37 mouse cellular contexts compared by ENCODE assay signal in genomic region chr15:101492718-101493117, GRCm38 (mm10). TPM values are rescaled to one million over a fixed set of nuclear protein-coding genes. Genes with fewer than 3 reads are reported as not detected.
"Had no signal": no experiment of that assay in that cellular context is flagged by ENCODE, and none has a peak within 500 bp of the region (broad histone marks: within the 10 kb centered on the region; RNA-seq: fewer than 3 reads in every experiment).

No protein-coding gene starts in this region.

- DNase-seq: gastrocnemius, postnatal 14 days; gastrocnemius, postnatal 36 days; heart, adult 2 months; heart, postnatal 14 days; heart, postnatal 36 days; kidney, adult 18-20 months; kidney, adult 8-10 months; kidney, postnatal 10 days; kidney, postnatal 25 days; kidney, postnatal 4 days; liver had no signal

- H3K4me3 ChIP-seq: heart, adult 2 months; heart, embryonic 13.5 days; heart, embryonic 15.5 days; hindbrain, embryonic 13.5 days; hindbrain, embryonic 15.5 days; layer of hippocampus, adult 2 months; left cerebral cortex, adult 2 months; limb, embryonic 10.5 days; limb, embryonic 12.5 days had no signal

- H3K27ac ChIP-seq: heart, adult 2 months; heart, embryonic 13.5 days; heart, embryonic 15.5 days; hindbrain, embryonic 13.5 days; hindbrain, embryonic 15.5 days; hindbrain, postnatal 0 days; layer of hippocampus, adult 2 months; left cerebral cortex, adult 2 months; limb, embryonic 10.5 days; limb, embryonic 12.5 days had no signal

- H3K27me3 ChIP-seq: hindbrain, embryonic 13.5 days; hindbrain, embryonic 15.5 days had no signal

- H3K36me3 ChIP-seq: heart, embryonic 13.5 days; heart, embryonic 15.5 days; hindbrain, embryonic 13.5 days; hindbrain, embryonic 15.5 days; limb, embryonic 10.5 days; limb, embryonic 12.5 days had no signal

- H3K4me1 ChIP-seq: hindbrain, embryonic 13.5 days; hindbrain, embryonic 15.5 days had no signal

- ATAC-seq: hindbrain, postnatal 0 days; intestine, postnatal 0 days had no signal

- H3K9me3 ChIP-seq: heart, embryonic 13.5 days; heart, embryonic 15.5 days; hindbrain, embryonic 13.5 days; hindbrain, embryonic 15.5 days; limb, embryonic 10.5 days; limb, embryonic 12.5 days had no signal

- H3K9ac ChIP-seq: heart, embryonic 13.5 days; heart, embryonic 15.5 days; hindbrain, embryonic 13.5 days; hindbrain, embryonic 15.5 days; limb, embryonic 12.5 days had no signal

- H3K4me2 ChIP-seq: heart, embryonic 11.5 days; heart, embryonic 13.5 days; heart, embryonic 15.5 days; hindbrain, embryonic 13.5 days; hindbrain, embryonic 15.5 days; limb, embryonic 12.5 days; liver, embryonic 11.5 days had no signal

RNA-seq across cellular contexts. Expression of gene Krt83, which starts 1.4 kb away (rescaled TPM):
- total RNA-seq: gastrocnemius, adult 18-20 months; gastrocnemius, adult 8-10 months; gastrocnemius, postnatal 36 days; heart, adult 2 months; heart, postnatal 14 days; heart, postnatal 36 days; hematopoietic stem cell, adult 5-6 weeks; hindbrain, postnatal 0 days; layer of hippocampus, adult 2 months; layer of hippocampus, postnatal 10 days; layer of hippocampus, postnatal 25 days; left cerebral cortex, adult 2 months; left cerebral cortex, postnatal 14 days; left cerebral cortex, postnatal 36 days had no signal
- polyA plus RNA-seq: gonadal fat pad, adult 2 months; heart, adult 2 months; heart, embryonic 11.5 days; heart, embryonic 13.5 days; heart, embryonic 15.5 days; heart, postnatal 0 days; hindbrain, embryonic 11.5 days; hindbrain, embryonic 13.5 days; hindbrain, embryonic 15.5 days; hindbrain, postnatal 0 days; intestine, embryonic 14.5 days; intestine, postnatal 0 days; kidney, embryonic 14.5 days; kidney, embryonic 16.5 days; limb, embryonic 10.5 days; limb, embryonic 12.5 days; liver, embryonic 11.5 days had no signal

RNA-seq across cellular contexts. Expression of gene Krt86, which starts 19.4 kb away (rescaled TPM):
- total RNA-seq: gastrocnemius, adult 18-20 months; gastrocnemius, adult 8-10 months; gastrocnemius, postnatal 14 days; gastrocnemius, postnatal 36 days; heart, adult 2 months; heart, postnatal 14 days; heart, postnatal 36 days; hematopoietic stem cell, adult 5-6 weeks; layer of hippocampus, adult 2 months; layer of hippocampus, postnatal 25 days; left cerebral cortex, adult 2 months; left cerebral cortex, postnatal 14 days; left cerebral cortex, postnatal 36 days had no signal
- polyA plus RNA-seq: gonadal fat pad, adult 2 months; heart, adult 2 months; heart, embryonic 11.5 days; heart, embryonic 13.5 days; heart, embryonic 15.5 days; heart, postnatal 0 days; hindbrain, embryonic 11.5 days; hindbrain, embryonic 13.5 days; intestine, postnatal 0 days; kidney, embryonic 14.5 days; kidney, embryonic 16.5 days; limb, embryonic 10.5 days; limb, embryonic 12.5 days; liver, embryonic 11.5 days had no signal

RNA-seq across cellular contexts. Expression of gene Gm49425, which starts 24.3 kb away (rescaled TPM):
- total RNA-seq: gastrocnemius, adult 18-20 months; gastrocnemius, adult 8-10 months; gastrocnemius, postnatal 14 days; gastrocnemius, postnatal 36 days; heart, adult 2 months; heart, postnatal 14 days; heart, postnatal 36 days; hematopoietic stem cell, adult 5-6 weeks; hindbrain, postnatal 0 days; layer of hippocampus, adult 2 months; layer of hippocampus, postnatal 10 days; layer of hippocampus, postnatal 25 days; left cerebral cortex, adult 2 months; left cerebral cortex, postnatal 14 days; left cerebral cortex, postnatal 36 days had no signal
- polyA plus RNA-seq: gonadal fat pad, adult 2 months; heart, adult 2 months; heart, embryonic 11.5 days; heart, embryonic 13.5 days; heart, embryonic 15.5 days; heart, postnatal 0 days; hindbrain, embryonic 11.5 days; hindbrain, embryonic 13.5 days; hindbrain, embryonic 15.5 days; hindbrain, postnatal 0 days; intestine, embryonic 14.5 days; intestine, postnatal 0 days; kidney, embryonic 14.5 days; kidney, embryonic 16.5 days; limb, embryonic 10.5 days; limb, embryonic 12.5 days; liver, embryonic 11.5 days had no signal

RNA-seq across cellular contexts. Expression of gene Krt81, which starts 29.2 kb away (rescaled TPM):
- total RNA-seq: gastrocnemius, adult 18-20 months; gastrocnemius, adult 8-10 months; gastrocnemius, postnatal 14 days; gastrocnemius, postnatal 36 days; heart, adult 2 months; heart, postnatal 14 days; heart, postnatal 36 days; hematopoietic stem cell, adult 5-6 weeks; hindbrain, postnatal 0 days; layer of hippocampus, adult 2 months; layer of hippocampus, postnatal 10 days; layer of hippocampus, postnatal 25 days; left cerebral cortex, adult 2 months; left cerebral cortex, postnatal 14 days; left cerebral cortex, postnatal 36 days had no signal
- polyA plus RNA-seq: gonadal fat pad, adult 2 months; heart, adult 2 months; heart, embryonic 11.5 days; heart, embryonic 13.5 days; heart, embryonic 15.5 days; heart, postnatal 0 days; hindbrain, embryonic 11.5 days; hindbrain, embryonic 13.5 days; hindbrain, embryonic 15.5 days; intestine, embryonic 14.5 days; intestine, postnatal 0 days; kidney, embryonic 14.5 days; kidney, embryonic 16.5 days; limb, embryonic 10.5 days; limb, embryonic 12.5 days; limb, embryonic 14.5 days; liver, embryonic 11.5 days had no signal

RNA-seq across cellular contexts. Expression of gene Krt84, which starts 39.9 kb away (rescaled TPM):
- total RNA-seq: gastrocnemius, adult 18-20 months; gastrocnemius, adult 8-10 months; gastrocnemius, postnatal 36 days; heart, adult 2 months; heart, postnatal 36 days; hematopoietic stem cell, adult 5-6 weeks; hindbrain, postnatal 0 days; layer of hippocampus, adult 2 months; layer of hippocampus, postnatal 10 days; layer of hippocampus, postnatal 25 days; left cerebral cortex, adult 2 months; left cerebral cortex, postnatal 14 days; left cerebral cortex, postnatal 36 days had no signal
- polyA plus RNA-seq: gonadal fat pad, adult 2 months; heart, adult 2 months; heart, embryonic 11.5 days; heart, embryonic 13.5 days; heart, embryonic 15.5 days; heart, postnatal 0 days; hindbrain, embryonic 11.5 days; hindbrain, postnatal 0 days; intestine, embryonic 14.5 days; kidney, embryonic 14.5 days; kidney, embryonic 16.5 days; limb, embryonic 10.5 days; limb, embryonic 12.5 days; liver, embryonic 11.5 days had no signal
